Mouse (Mus musculus): ENCODE measurements around the gene Zfp738. TPM values are rescaled to one million over a fixed set of nuclear protein-coding genes. Genes with fewer than 3 reads are reported as not detected.

The Zfp738 gene
- 11.4 TPM for polyA plus RNA-seq (2014; fragmentation: Illumina TruSeq; extraction: RNeasy Lipid Tissue Mini Kit (QIAGEN cat#74804); ENCODE audit: low read depth, low replicate concordance)

GRCm38 (mm10) chr13:67686971-67687370 is at the start of gene Zfp738:
Zfp738 (minus strand) TSS chr13:67687071.

GRCm38 (mm10) chr13:67728641-67729318 is 41.9 kb upstream of the Zfp738 start, which contains the start of gene Zfp65:
Zfp65 (minus strand) TSS chr13:67729173.

GRCm38 (mm10) chr13:67637294-67638007 is 49.4 kb downstream of the Zfp738 start, which contains the start of the genes Gm49345 and Zfp729a:
Gm49345 (minus strand) TSS chr13:67637769.
Zfp729a (minus strand) TSS chr13:67637791.

GRCm38 (mm10) chr13:67609066-67609876 is 77.6 kb downstream of the Zfp738 start, which contains the start of gene Zfp729b:
Zfp729b (minus strand) TSS chr13:67609707.

Other genes with a start within 250 kb of the Zfp738 start
- gene Zfp874a, start 235.4 kb downstream of the Zfp738 start, polyA plus RNA-seq (2014; fragmentation: Illumina TruSeq; extraction: RNeasy Lipid Tissue Mini Kit (QIAGEN cat#74804); ENCODE audit: low read depth, low replicate concordance): 8.6 TPM
- 4.4 TPM for gene Zfp874b, start 202.8 kb downstream of the Zfp738 start, polyA plus RNA-seq (2014; fragmentation: Illumina TruSeq; extraction: RNeasy Lipid Tissue Mini Kit (QIAGEN cat#74804); ENCODE audit: low read depth, low replicate concordance)
- gene Zfp58, start 186.5 kb downstream of the Zfp738 start, polyA plus RNA-seq (2014; fragmentation: Illumina TruSeq; extraction: RNeasy Lipid Tissue Mini Kit (QIAGEN cat#74804); ENCODE audit: low read depth, low replicate concordance): 52.5 TPM
- not detected for gene Gm26965, start 160.9 kb downstream of the Zfp738 start, polyA plus RNA-seq (2014; fragmentation: Illumina TruSeq; extraction: RNeasy Lipid Tissue Mini Kit (QIAGEN cat#74804); ENCODE audit: low read depth, low replicate concordance)
- 31.5 TPM for gene Zfp87, start 160.9 kb downstream of the Zfp738 start, polyA plus RNA-seq (2014; fragmentation: Illumina TruSeq; extraction: RNeasy Lipid Tissue Mini Kit (QIAGEN cat#74804); ENCODE audit: low read depth, low replicate concordance)
- 32.6 TPM for gene Zfp748, start 133.2 kb downstream of the Zfp738 start, polyA plus RNA-seq (2014; fragmentation: Illumina TruSeq; extraction: RNeasy Lipid Tissue Mini Kit (QIAGEN cat#74804); ENCODE audit: low read depth, low replicate concordance)
- gene Zfp729b, start 77.4 kb downstream of the Zfp738 start, polyA plus RNA-seq (2014; fragmentation: Illumina TruSeq; extraction: RNeasy Lipid Tissue Mini Kit (QIAGEN cat#74804); ENCODE audit: low read depth, low replicate concordance): 11.3 TPM
- gene Gm49345, start 49.3 kb downstream of the Zfp738 start, polyA plus RNA-seq (2014; fragmentation: Illumina TruSeq; extraction: RNeasy Lipid Tissue Mini Kit (QIAGEN cat#74804); ENCODE audit: low read depth, low replicate concordance): not detected
- 4.5 TPM for gene Zfp729a, start 49.3 kb downstream of the Zfp738 start, polyA plus RNA-seq (2014; fragmentation: Illumina TruSeq; extraction: RNeasy Lipid Tissue Mini Kit (QIAGEN cat#74804); ENCODE audit: low read depth, low replicate concordance)
- gene Zfp65, start 42.1 kb upstream of the Zfp738 start, polyA plus RNA-seq (2014; fragmentation: Illumina TruSeq; extraction: RNeasy Lipid Tissue Mini Kit (QIAGEN cat#74804); ENCODE audit: low read depth, low replicate concordance): 19.5 TPM
- 9.0 TPM for gene Zfp85, start 68.2 kb upstream of the Zfp738 start, polyA plus RNA-seq (2014; fragmentation: Illumina TruSeq; extraction: RNeasy Lipid Tissue Mini Kit (QIAGEN cat#74804); ENCODE audit: low read depth, low replicate concordance)
- gene Zfp493, start 92.6 kb upstream of the Zfp738 start, polyA plus RNA-seq (2014; fragmentation: Illumina TruSeq; extraction: RNeasy Lipid Tissue Mini Kit (QIAGEN cat#74804); ENCODE audit: low read depth, low replicate concordance): 1.4 TPM
- gene Zfp273, start 126.7 kb upstream of the Zfp738 start, polyA plus RNA-seq (2014; fragmentation: Illumina TruSeq; extraction: RNeasy Lipid Tissue Mini Kit (QIAGEN cat#74804); ENCODE audit: low read depth, low replicate concordance): 8.8 TPM
- 10.7 TPM for gene Gm10037, start 144.0 kb upstream of the Zfp738 start, polyA plus RNA-seq (2014; fragmentation: Illumina TruSeq; extraction: RNeasy Lipid Tissue Mini Kit (QIAGEN cat#74804); ENCODE audit: low read depth, low replicate concordance)
- 37.1 TPM for gene BC048507, start 176.3 kb upstream of the Zfp738 start, polyA plus RNA-seq (2014; fragmentation: Illumina TruSeq; extraction: RNeasy Lipid Tissue Mini Kit (QIAGEN cat#74804); ENCODE audit: low read depth, low replicate concordance)

Measured in testis, adult 10 weeks (tissue).